Mouse (Mus musculus) lung, postnatal 36 days (tissue): ENCODE data around the gene Mfsd4b3.

Source experiments
- DNase-seq: peaks from one replicate; pipeline ENCODE4 v3.0.0; 2022; ENCODE audit warnings: mixed read lengths

Mfsd4b3 gene

GRCm38 (mm10) chr10:39912616-39913015 lies 47.3 kb downstream of the Mfsd4b3 start:
- no peak for DNase-seq

GRCm38 (mm10) chr10:39908768-39909441 lies 51.0 kb downstream of the Mfsd4b3 start:
- no peak for DNase-seq

GRCm38 (mm10) chr10:39906799-39907658 lies 52.9 kb downstream of the Mfsd4b3 start:
- DNase-seq: no peak

GRCm38 (mm10) chr10:39904191-39904590 lies 55.8 kb downstream of the Mfsd4b3 start:
- no peak for DNase-seq

GRCm38 (mm10) chr10:39898874-39899371 lies 61.0 kb downstream of the Mfsd4b3 start, which contains the start of gene Mfsd4b4:
TSS of gene Mfsd4b4 (minus strand) at chr10:39899238.
- DNase-seq: peak; percentile 90
